In genomic region chr12:111956173-111956572, GRCm38 (mm10) we compare ENCODE assay signal across 26 mouse cellular contexts. TPM values are rescaled to one million over a fixed set of nuclear protein-coding genes. Genes with fewer than 3 reads are reported as not detected.
"Had no signal": no experiment of that assay in that cellular context is flagged by ENCODE, and none has a peak within 500 bp of the region (broad histone marks: within the 10 kb centered on the region; RNA-seq: fewer than 3 reads in every experiment).

No protein-coding gene starts in this region.

- ATAC-seq: midbrain, embryonic 16.5 days had no signal

- H3K9me3 ChIP-seq: neural tube, embryonic 13.5 days; neural tube, embryonic 15.5 days had no signal

- H3K4me2 ChIP-seq: lung, embryonic 14.5 days; midbrain, embryonic 12.5 days; neural tube, embryonic 13.5 days; neural tube, embryonic 15.5 days had no signal

- H3K27me3 ChIP-seq: midbrain, embryonic 12.5 days; neural tube, embryonic 13.5 days; neural tube, embryonic 15.5 days had no signal

- DNase-seq: lung, embryonic 14.5 days; lung, postnatal 10 days; lung, postnatal 4 days; midbrain, embryonic 14.5 days; retina, postnatal 1 day; right cerebral cortex, adult 18-20 months; right cerebral cortex, postnatal 25 days; right cerebral cortex, postnatal 4 days; spleen, adult 18-20 months; thymus, adult 18-20 months; thymus, postnatal 14 days; thymus, postnatal 36 days had no signal

- H3K9ac ChIP-seq: lung, embryonic 14.5 days; midbrain, embryonic 12.5 days; neural tube, embryonic 13.5 days; neural tube, embryonic 15.5 days had no signal

- H3K4me1 ChIP-seq: neural tube, embryonic 15.5 days had no signal

- H3K27ac ChIP-seq: midbrain, embryonic 12.5 days; neural tube, embryonic 13.5 days; neural tube, embryonic 15.5 days had no signal

- H3K4me3 ChIP-seq: midbrain, embryonic 10.5 days; midbrain, embryonic 12.5 days; myocyte; neural tube, embryonic 13.5 days; neural tube, embryonic 15.5 days had no signal

RNA-seq across cellular contexts. Expression of gene Tdrd9, which starts 15.2 kb away (rescaled TPM):
- total RNA-seq: megakaryocyte-erythroid progenitor cell, adult 5-6 weeks had no signal

RNA-seq across cellular contexts. Expression of gene Rd3l, which starts 24.9 kb away (rescaled TPM):
- total RNA-seq: megakaryocyte, adult 5-6 weeks; megakaryocyte-erythroid progenitor cell, adult 5-6 weeks had no signal
- polyA plus RNA-seq: lung, embryonic 14.5 days; lung, embryonic 16.5 days; midbrain, embryonic 10.5 days; midbrain, embryonic 12.5 days; midbrain, embryonic 14.5 days; midbrain, embryonic 16.5 days; myocyte; neural tube, embryonic 11.5 days; neural tube, embryonic 13.5 days; neural tube, embryonic 15.5 days; small intestine, adult 2 months; stomach, embryonic 14.5 days; stomach, embryonic 16.5 days; thymus, postnatal 0 days had no signal
